Mouse (Mus musculus) spleen, adult 2 months (tissue): ENCODE results near the gene Bnipl. TPM values are rescaled to one million over a fixed set of nuclear protein-coding genes. Genes with fewer than 3 reads are reported as not detected.
"Not testable (repeated sequence)": the region's sequence is repeated elsewhere in the genome, so short reads cannot be mapped to it uniquely, and the experiment has no call there.

Source experiments
- DNase-seq, 2 experiments: peaks; one replicate each; pipeline versions ENCODE4 v3.0.0 to v3.0.0-alpha.2; 2012 to 2021; ENCODE audit warnings: low spot score in 2 of 2, low read depth in 1 of 2
- H3K27ac ChIP-seq: fragments of 200-500 bp; 2 replicates; pipeline ENCODE4 v1.5.1; 2012; ENCODE audit warnings: low read length, inconsistent platforms; ENCODE audit not compliant: insufficient read depth
- H3K27me3 ChIP-seq: fragments of 200-500 bp; 2 replicates; pipeline ENCODE4 v1.6.1; 2012; ENCODE audit warnings: mild to moderate bottlenecking, moderate library complexity, low read length, inconsistent platforms; ENCODE audit not compliant: control insufficient read depth, insufficient read depth
- H3K36me3 ChIP-seq: fragments of 200-500 bp; 2 replicates; pipeline ENCODE4 v1.6.1; 2012; ENCODE audit warnings: mild to moderate bottlenecking, low read length, inconsistent platforms; ENCODE audit not compliant: control insufficient read depth, insufficient read depth
- H3K4me1 ChIP-seq: fragments of 200-500 bp; 2 replicates; pipeline ENCODE4 v1.6.1; 2011; ENCODE audit warnings: inconsistent platforms; ENCODE audit not compliant: control insufficient read depth, insufficient read depth, insufficient read length
- H3K4me3 ChIP-seq: fragments of 200-500 bp; 2 replicates; pipeline ENCODE4 v1.5.1; 2011; ENCODE audit warnings: mild to moderate bottlenecking, inconsistent platforms; ENCODE audit not compliant: insufficient read depth, insufficient read length; ENCODE audit errors: extremely low read depth
- CTCF ChIP-seq: fragments of 200-500 bp; IDR thresholded peaks from 2 replicates; pipeline ENCODE4 v1.5.1; 2011; ENCODE audit warnings: mild to moderate bottlenecking, inconsistent platforms; ENCODE audit not compliant: insufficient read depth, insufficient read length, insufficient replicate concordance; ENCODE audit errors: extremely low read depth
- POLR2A ChIP-seq: fragments of 200-500 bp; IDR thresholded peaks from 2 replicates; pipeline ENCODE4 v1.6.1; 2011; ENCODE audit warnings: low read depth, low read length, inconsistent platforms
- WGBS: fragments of 180-500 bp; shearing (Covaris S2); methylation state at CpG from one replicate; pipeline ENCODE4 v1.1.7; 2018; 5-methylcytosine and 5-hydroxymethylcytosine counted together
- polyA plus RNA-seq: library from polyadenylated mRNA; depleted of rRNA; stranded (reverse); fragments of >200 nt; gene quantifications from 2 replicates; pipeline ENCODE4 v1.2.3, GENCODE M21; 2012

The Bnipl gene
- polyA plus RNA-seq, 1 experiment = 0.07 TPM

GRCm38 (mm10) chr3:95213609-95213975 is 37.4 kb downstream of the Bnipl start:
- no peak for DNase-seq
- Histone ChIP-seq H3K36me3 (peaks cover 15% of the 10 kb centered on the region), H3K4me3 (no peak overlapping the region), H3K27ac (no peak overlapping the region), H3K27me3 (no peaks in the 10 kb centered on the region), H3K4me1 (no peaks in the 10 kb centered on the region)
- WGBS = 100% methylated on average over 1 of the region's 1 CpGs
- TF ChIP-seq POLR2A = no peak
- no peak for TF ChIP-seq CTCF

GRCm38 (mm10) chr3:95212889-95213608 is 37.9 kb downstream of the Bnipl start:
- peaks cover 15% of the 10 kb centered on the region for H3K36me3 ChIP-seq
- not testable (repeated sequence) for H3K27ac ChIP-seq, H3K4me1 ChIP-seq, DNase-seq, H3K4me3 ChIP-seq, H3K27me3 ChIP-seq
- WGBS = 86% methylated on average over 10 of the region's 10 CpGs

GRCm38 (mm10) chr3:95210585-95210984 is 40.4 kb downstream of the Bnipl start:
- Histone ChIP-seq H3K4me1 (no peaks in the 10 kb centered on the region), H3K36me3 (peaks cover 27% of the 10 kb centered on the region), H3K4me3 (no peak overlapping the region), H3K27me3 (no peaks in the 10 kb centered on the region), H3K27ac (no peak overlapping the region)
- DNase-seq = no peak
- 87% methylated on average over 2 of the region's 2 CpGs for WGBS
- TF ChIP-seq POLR2A (no peak), CTCF (no peak)

- H3K4me3 ChIP-seq = no peak overlapping the region
- H3K4me1 ChIP-seq = no peaks in the 10 kb centered on the region
- no peak for TF ChIP-seq POLR2A
- no peak for TF ChIP-seq CTCF
- H3K27ac ChIP-seq = no peak overlapping the region
- 79% methylated on average over 4 of the region's 4 CpGs for WGBS
- H3K36me3 ChIP-seq = peaks cover 33% of the 10 kb centered on the region
- no peak for DNase-seq
- no peaks in the 10 kb centered on the region for H3K27me3 ChIP-seq
Measured at GRCm38 (mm10) chr3:95208286-95208685, 42.7 kb downstream of the Bnipl start.

GRCm38 (mm10) chr3:95203880-95204279 is 47.1 kb downstream of the Bnipl start:
- TF ChIP-seq POLR2A (no peak), CTCF (no peak)
- DNase-seq = no peak
- peaks cover 49% of the 10 kb centered on the region for H3K36me3 ChIP-seq
- 95% methylated on average over 6 of the region's 6 CpGs for WGBS
- H3K4me1 ChIP-seq = no peaks in the 10 kb centered on the region
- no peak overlapping the region for H3K27ac ChIP-seq
- H3K4me3 ChIP-seq = no peak overlapping the region
- H3K27me3 ChIP-seq = no peaks in the 10 kb centered on the region

GRCm38 (mm10) chr3:95200562-95200961 is 50.4 kb downstream of the Bnipl start:
- no peaks in the 10 kb centered on the region for H3K27me3 ChIP-seq
- DNase-seq = no peak
- TF ChIP-seq POLR2A (no peak), CTCF (no peak)
- 97% methylated on average over 2 of the region's 2 CpGs for WGBS
- H3K27ac ChIP-seq = no peak overlapping the region
- H3K36me3 ChIP-seq = peaks cover 55% of the 10 kb centered on the region
- no peak overlapping the region for H3K4me3 ChIP-seq
- H3K4me1 ChIP-seq = no peaks in the 10 kb centered on the region

GRCm38 (mm10) chr3:95200132-95200531 is 50.9 kb downstream of the Bnipl start:
- no peaks in the 10 kb centered on the region for H3K4me1 ChIP-seq
- DNase-seq = no peak
- no peaks in the 10 kb centered on the region for H3K27me3 ChIP-seq
- H3K36me3 ChIP-seq = peaks cover 53% of the 10 kb centered on the region
- no peak overlapping the region for H3K4me3 ChIP-seq
- no peak for TF ChIP-seq POLR2A
- TF ChIP-seq CTCF = no peak
- WGBS = 84% methylated on average over 7 of the region's 7 CpGs
- H3K27ac ChIP-seq = no peak overlapping the region
